Mouse (Mus musculus): ENCODE measurements around the gene Gm10134.

DNA sequence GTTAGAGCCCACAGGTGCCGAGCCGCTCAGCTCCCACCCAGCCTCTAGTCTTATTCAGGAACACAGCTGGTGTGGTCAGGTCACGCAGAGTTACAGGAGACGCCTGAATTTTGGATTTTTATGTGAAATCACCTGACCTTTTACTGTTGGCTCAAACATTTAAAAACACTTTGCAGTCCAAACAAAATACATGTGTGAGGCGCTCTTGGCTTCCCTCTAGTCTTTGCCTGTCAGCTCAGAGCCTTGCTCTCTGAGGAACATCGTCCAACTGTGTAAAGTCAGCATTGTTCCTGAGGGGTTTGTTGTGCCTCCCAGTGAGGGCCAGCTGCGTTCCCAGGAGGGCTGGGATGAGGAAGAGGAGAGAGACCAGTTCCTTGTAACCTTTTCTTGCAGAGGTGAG lies 24.4 kb downstream of the Gm10134 start:
- TF ChIP-seq POLR2A (IDR thresholded peaks at IDR 0.05; ENCODE audit: borderline replicate concordance, control insufficient read depth, low read depth, low read length), result no peak
- no peak for TF ChIP-seq CTCF (IDR thresholded peaks at IDR 0.05; ENCODE audit: control insufficient read depth, insufficient read depth, low read length)

Data from bone marrow, adult 2 months (tissue).